Mouse (Mus musculus): ENCODE results near the gene Cd8b1.
"Not testable (repeated sequence)": the region's sequence is repeated elsewhere in the genome, so short reads cannot be mapped to it uniquely, and the experiment has no call there.

Cd8b1 gene

GRCm38 (mm10) chr6:71322491-71322921 is at the start of gene Cd8b1:
TSS of gene Cd8b1 (plus strand) at chr6:71322788.
- no peak for DNase-seq (ENCODE audit: low spot score)

- DNase-seq (ENCODE audit: low spot score), result no peak
Observed at GRCm38 (mm10) chr6:71273715-71274114, 48.9 kb upstream of the Cd8b1 start.

- DNase-seq (ENCODE audit: low spot score), result no peak
Observed at GRCm38 (mm10) chr6:71274621-71275020, 48.0 kb upstream of the Cd8b1 start.

GRCm38 (mm10) chr6:71279418-71279817 is 43.2 kb upstream of the Cd8b1 start:
- DNase-seq (ENCODE audit: low spot score), result no peak

DNA sequence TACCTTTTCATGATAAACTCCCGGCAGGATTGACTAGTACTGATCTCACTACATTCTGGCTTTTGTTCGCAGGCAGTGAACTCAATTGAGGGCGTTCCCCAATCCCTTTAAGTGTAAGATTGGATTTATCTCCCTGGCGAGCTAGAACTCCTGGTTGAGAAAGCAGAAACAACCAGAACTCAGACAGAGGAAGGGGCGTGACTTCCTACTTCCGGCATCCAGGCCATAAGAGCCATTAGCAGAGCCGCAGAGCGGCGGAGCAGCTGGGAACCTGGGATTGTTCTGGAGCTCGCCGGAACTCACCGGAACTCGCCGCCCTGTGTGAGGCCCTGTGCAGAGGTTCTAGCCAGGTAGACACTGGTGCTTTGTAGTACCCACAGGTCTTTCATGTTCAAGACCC is 29.1 kb upstream of the Cd8b1 start:
- DNase-seq (ENCODE audit: low spot score), result no peak

DNA sequence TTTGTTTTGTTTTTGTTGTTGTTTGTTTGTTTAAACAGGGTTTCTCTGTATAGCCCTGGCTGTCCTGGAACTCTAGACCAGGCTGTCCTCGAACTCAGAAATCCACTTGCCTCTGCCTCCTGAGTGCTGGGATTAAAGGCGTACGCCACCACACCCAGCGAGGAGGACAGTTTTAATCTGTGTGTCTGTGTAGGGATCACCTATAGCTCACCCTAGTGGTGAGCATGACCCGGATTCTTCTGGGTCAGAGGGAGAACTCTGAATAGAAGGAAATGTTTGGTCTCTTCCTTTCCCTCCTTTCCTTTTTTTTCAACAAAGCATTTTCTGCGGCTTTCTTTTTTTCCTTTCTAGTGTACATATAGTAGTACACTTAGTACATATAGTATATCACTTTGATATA is 27.3 kb upstream of the Cd8b1 start:
- DNase-seq (ENCODE audit: low spot score), result no peak

GRCm38 (mm10) chr6:71298051-71298450 is 24.5 kb upstream of the Cd8b1 start:
- DNase-seq (ENCODE audit: low spot score), result no peak

DNA sequence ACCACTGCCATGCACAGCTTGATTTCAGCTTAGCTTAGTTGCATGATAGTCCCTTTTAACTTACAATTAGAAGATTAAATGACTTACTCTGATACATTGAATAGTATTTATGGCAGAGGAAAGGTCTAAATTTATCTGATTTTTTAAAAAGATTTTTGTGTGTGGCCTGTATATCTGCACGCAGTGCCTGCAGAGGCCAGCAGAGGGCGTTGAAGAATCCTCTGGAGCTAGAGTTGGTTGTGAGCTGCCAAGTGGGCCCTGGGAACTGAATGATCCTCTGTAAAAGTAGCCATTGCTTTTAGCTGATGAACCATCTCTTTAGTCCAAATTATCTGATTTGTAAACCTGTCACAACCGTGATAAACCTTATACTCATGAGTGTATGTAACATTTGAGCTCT is 23.8 kb upstream of the Cd8b1 start:
- DNase-seq (ENCODE audit: low spot score), result peak; percentile 70

DNA sequence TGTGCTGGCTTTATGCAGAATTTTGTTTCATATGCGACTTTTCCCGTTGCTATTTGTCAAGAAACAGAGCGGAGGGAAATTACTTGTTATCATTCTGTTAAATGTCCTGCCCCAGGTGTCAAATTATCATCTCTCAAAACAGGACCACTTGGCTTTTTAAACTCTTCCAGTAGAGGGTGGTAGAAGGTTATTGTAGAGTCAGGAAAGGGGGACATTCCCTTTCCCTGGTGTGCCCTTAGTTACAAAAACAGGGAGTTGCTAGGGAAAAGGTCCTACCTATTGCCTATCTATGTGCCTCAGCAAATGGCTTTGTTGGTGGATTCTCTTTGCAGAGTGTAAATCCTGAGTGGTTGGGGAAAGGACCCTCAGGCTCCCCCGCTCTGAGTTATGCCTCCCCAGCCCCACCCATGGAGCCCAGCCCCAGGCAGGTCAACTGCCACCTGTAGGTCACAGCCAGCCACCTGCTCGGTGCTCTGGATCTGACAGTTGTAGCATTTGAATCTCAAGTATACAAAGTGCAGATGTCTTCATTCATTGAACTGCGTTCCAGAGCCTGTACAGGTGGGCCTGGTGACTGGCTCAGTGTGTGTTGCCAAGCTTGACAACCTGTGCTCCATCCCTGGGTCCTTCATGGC is 20.4 kb upstream of the Cd8b1 start:
- peak; percentile 15 for DNase-seq (ENCODE audit: low spot score)

- DNase-seq (ENCODE audit: low spot score), result no peak
Observed at GRCm38 (mm10) chr6:71307486-71307885, 15.1 kb upstream of the Cd8b1 start.

DNA sequence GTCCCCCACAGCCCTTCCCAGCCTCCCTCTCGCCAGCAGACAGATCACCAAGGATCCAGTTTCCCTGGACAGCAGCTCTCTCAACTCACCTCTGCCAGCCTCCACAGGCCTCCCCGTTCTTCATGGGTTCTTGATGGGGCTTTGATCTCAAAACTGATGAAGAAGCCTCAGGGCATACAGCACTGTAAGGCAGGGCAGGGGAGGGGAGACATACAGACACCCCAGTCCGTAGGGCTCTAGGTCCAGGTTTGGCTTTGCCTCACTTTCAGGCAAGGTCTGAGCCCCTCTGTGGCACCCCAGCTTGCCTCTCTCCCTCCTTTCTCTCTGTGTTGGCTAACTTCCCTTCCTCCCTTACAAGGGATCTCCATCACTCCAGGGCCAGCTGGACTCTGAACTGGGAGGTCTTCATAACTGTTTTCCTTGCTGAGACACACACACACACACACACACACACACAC is 733 bp upstream of the Cd8b1 start, which contains the start of gene Smyd1:
Gene Smyd1, minus strand, starts transcription at position 408 of the 458 bp plus-strand sequence.
- DNase-seq (ENCODE audit: low spot score), result no peak

GRCm38 (mm10) chr6:71324816-71325215 is 2.2 kb downstream of the Cd8b1 start:
- DNase-seq (ENCODE audit: low spot score), result no peak

DNA sequence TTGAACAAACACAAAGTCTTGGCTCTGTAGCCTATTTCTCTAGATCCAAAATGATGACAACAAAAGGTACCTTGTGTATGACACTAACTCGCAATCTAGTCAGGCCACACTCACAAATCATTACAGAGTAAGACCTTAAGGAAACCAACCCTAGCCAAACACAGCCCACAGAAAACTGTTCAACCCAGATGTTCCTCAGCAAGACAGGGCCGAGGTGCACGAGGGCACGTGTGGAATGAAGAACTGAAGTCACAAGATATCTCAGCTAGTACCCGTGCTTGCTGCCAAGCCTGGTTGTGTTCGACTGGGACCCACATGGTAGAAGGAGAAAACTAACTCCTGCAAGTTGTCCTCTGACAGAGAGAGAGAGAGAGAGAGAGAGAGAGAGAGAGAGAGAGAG is 7.3 kb downstream of the Cd8b1 start:
- DNase-seq (ENCODE audit: low spot score), result no peak

DNA sequence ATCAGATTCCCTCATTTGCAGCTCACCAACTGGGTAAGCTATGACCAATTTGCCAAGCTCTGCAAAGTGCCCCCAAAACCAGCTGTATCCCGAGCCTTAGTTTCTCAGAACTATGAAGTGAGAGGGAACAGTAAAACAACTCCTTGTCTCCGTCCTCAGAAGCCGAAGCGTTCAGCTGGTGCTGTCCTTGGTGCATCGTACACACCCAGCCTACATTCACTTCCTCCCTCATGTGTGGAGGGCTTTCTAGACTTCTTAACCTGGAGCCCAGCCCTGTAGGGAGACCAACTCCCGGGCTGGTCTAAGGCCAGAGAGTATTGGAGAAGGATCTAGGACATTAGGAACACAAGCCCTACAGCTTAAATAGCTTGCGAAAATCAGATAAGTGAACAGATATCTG is 7.9 kb downstream of the Cd8b1 start:
- no peak for DNase-seq (ENCODE audit: low spot score)

DNA sequence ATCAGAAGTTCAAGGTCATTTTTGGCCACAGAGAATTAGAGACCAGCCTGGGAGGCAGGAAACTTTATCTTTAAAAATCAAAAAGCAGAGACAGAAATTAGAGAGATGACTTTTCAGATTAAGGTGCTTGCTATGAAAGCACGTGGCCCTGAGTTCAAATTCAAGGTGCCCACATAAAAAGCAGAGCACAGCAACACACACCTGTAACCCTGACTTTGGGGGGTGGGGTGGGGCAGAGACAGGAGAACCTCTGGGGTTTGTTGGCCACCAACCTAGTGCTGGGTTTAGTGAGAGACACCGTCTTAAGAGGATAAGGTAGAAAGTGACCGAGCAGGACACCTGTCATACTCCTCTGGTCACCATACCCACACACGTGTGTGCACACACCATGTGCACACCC is 8.9 kb downstream of the Cd8b1 start:
- not testable (repeated sequence) for DNase-seq (ENCODE audit: low spot score)

- DNase-seq (ENCODE audit: low spot score), result no peak
Observed at GRCm38 (mm10) chr6:71332236-71332965, 9.8 kb downstream of the Cd8b1 start.

- no peak for DNase-seq (ENCODE audit: low spot score)
Observed at GRCm38 (mm10) chr6:71333031-71333430, 10.4 kb downstream of the Cd8b1 start.

GRCm38 (mm10) chr6:71333578-71334273 is 11.1 kb downstream of the Cd8b1 start:
- DNase-seq (ENCODE audit: low spot score), result no peak

DNA sequence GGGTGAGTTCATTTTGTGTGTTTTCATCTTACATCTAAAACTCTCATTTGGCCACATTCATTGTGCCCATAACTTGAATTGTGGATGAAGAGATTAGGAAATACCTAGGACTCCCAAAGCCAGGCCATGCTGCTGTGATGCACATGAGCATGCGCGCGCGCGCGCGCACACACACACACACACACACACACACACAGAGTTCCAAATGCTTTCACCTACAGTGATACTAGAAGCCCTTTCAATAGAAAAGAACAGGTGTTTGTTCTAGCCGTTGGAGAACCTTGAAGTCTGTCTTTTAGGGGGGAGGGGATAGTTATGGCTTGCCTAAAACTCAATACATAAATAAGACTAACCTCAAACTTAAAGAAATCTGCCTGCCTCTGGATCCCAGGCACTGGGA is 15.1 kb downstream of the Cd8b1 start:
- no peak for DNase-seq (ENCODE audit: low spot score)

DNA sequence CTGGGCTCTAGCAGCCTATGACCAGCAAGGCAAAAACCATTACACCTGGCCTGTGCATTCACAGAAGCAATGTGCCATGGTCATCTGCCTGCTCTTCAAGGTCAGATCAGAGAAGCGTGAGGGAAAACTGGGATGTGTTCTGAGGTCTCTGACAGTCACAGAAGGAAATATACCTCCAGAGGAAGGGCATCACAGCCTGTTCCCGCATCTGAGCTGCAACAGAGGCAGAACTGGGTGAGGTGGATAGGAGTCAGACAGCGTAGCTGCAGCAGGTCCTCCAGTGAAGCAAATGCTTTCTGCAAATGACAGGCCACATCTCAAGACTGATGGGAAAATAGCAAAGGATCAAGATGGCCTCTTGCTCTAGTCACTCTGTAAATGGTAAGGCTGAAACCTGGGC is 16.4 kb downstream of the Cd8b1 start:
- DNase-seq (ENCODE audit: low spot score), result no peak

DNA sequence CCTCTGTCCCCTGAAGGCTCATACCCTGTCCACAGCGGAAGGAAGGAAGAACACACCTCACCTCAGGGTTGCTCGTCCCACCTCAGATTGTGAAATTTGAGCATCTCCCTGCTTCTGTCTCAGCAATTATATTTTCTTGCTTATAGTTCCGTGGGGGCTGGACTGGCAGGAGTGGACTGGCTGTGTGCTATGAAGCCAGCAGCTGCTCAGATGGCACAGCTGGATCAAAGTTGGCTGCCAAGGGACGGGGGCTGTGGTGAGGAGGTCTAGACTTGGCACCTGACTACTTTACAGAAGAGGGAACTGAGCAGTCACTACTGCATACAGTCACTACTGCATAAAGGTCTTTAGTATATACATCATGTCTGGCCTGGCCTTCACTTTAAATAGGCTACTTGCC is 16.8 kb downstream of the Cd8b1 start:
- no peak for DNase-seq (ENCODE audit: low spot score)

- DNase-seq (ENCODE audit: low spot score), result no peak
Observed at GRCm38 (mm10) chr6:71341179-71341578, 18.6 kb downstream of the Cd8b1 start.

- no peak for DNase-seq (ENCODE audit: low spot score)
Observed at GRCm38 (mm10) chr6:71348006-71348405, 25.4 kb downstream of the Cd8b1 start.

All from embryo, embryonic 10.5 days (tissue).